Comparison of ENCODE assay signal across 12 mouse cellular contexts in the genomic region with DNA sequence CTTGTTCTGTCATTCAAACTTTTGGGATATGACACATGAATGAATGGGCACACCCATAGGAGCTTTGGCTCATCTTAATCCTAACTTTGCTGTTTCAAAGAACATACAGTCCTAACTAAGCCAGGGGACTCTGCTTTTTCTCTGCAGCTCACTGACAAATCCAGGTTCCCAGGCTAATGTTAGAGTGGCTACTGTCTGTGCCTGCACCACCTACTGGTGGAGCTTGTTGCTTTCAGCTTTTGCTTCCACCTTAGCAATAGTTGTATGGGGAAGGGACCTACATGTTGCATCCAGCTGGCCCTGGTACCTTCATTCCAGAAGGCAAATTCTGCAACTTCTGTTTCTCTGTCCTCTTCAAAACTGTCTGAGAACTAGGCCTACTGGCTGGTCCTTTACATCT.
DNase-seq lines count a peak whose midpoint lies in the region; ATAC-seq and TF ChIP-seq lines count a peak whose summit lies in the region.
"Had no signal": no experiment of that assay in that cellular context is flagged by ENCODE, and none has a peak within 500 bp of the region (broad histone marks: within the 10 kb centered on the region; RNA-seq: fewer than 3 reads in every experiment).

No protein-coding gene starts in this region.

- no peak for ATAC-seq in hindbrain, embryonic 14.5 days (ENCODE audit: low FRiP score)
- ATAC-seq in hindbrain, embryonic 13.5 days (ENCODE audit: low FRiP score): no peak
- ATAC-seq: forebrain, embryonic 15.5 days had no signal

- no peak overlapping the region for H3K9ac ChIP-seq in hindbrain, embryonic 14.5 days
- no peak overlapping the region for H3K9ac ChIP-seq in hindbrain, embryonic 13.5 days
- H3K9ac ChIP-seq: forebrain, embryonic 15.5 days; hindbrain, embryonic 15.5 days; lung, embryonic 15.5 days had no signal

- intact Hi-C loops in left cerebral cortex, adult 2 months (cut with DNase I): no loop called here

- H3K4me2 ChIP-seq in hindbrain, embryonic 14.5 days (replicated peaks): no peak overlapping the region
- no peak overlapping the region for H3K4me2 ChIP-seq in hindbrain, embryonic 13.5 days
- H3K4me2 ChIP-seq: forebrain, embryonic 15.5 days; hindbrain, embryonic 15.5 days; lung, embryonic 15.5 days had no signal

- H3K4me1 ChIP-seq in cerebellum, adult 2 months (ENCODE audit: control insufficient read depth, insufficient read depth, low read length): no peaks in the 10 kb centered on the region
- H3K4me1 ChIP-seq in hindbrain, embryonic 14.5 days (replicated peaks; ENCODE audit: control insufficient read depth, insufficient read depth, low read length): no peaks in the 10 kb centered on the region
- no peaks in the 10 kb centered on the region for H3K4me1 ChIP-seq in hindbrain, embryonic 13.5 days (replicated peaks)
- H3K4me1 ChIP-seq: forebrain, embryonic 15.5 days; hindbrain, embryonic 15.5 days; lung, embryonic 15.5 days had no signal

- no peaks in the 10 kb centered on the region for H3K27me3 ChIP-seq in cerebellum, adult 2 months (ENCODE audit: control insufficient read depth, insufficient read depth, low read length)
- H3K27me3 ChIP-seq in hindbrain, embryonic 14.5 days (ENCODE audit: control insufficient read depth, insufficient read depth, low read length): no peaks in the 10 kb centered on the region
- H3K27me3 ChIP-seq in hindbrain, embryonic 13.5 days: no peaks in the 10 kb centered on the region
- H3K27me3 ChIP-seq: forebrain, embryonic 15.5 days; hindbrain, embryonic 15.5 days; lung, embryonic 15.5 days had no signal

- H3K27ac ChIP-seq in cerebellum, adult 2 months (ENCODE audit: insufficient read depth, low read length): no peak overlapping the region
- no peak overlapping the region for H3K27ac ChIP-seq in hindbrain, embryonic 14.5 days
- H3K27ac ChIP-seq in hindbrain, embryonic 13.5 days: no peak overlapping the region
- H3K27ac ChIP-seq in left cerebral cortex, adult 2 months: no peak overlapping the region
- H3K27ac ChIP-seq: forebrain, embryonic 15.5 days; hindbrain, embryonic 15.5 days; lung, embryonic 15.5 days had no signal

- peak; percentile 41; the same call in 1 of the 2 replicates for TF ChIP-seq CTCF in cerebellum, adult 2 months (IDR thresholded peaks at IDR 0.05; ENCODE audit: borderline replicate concordance, insufficient read depth, low read depth, low read length)
- peak; percentile 64 for TF ChIP-seq CTCF in left cerebral cortex, adult 2 months (IDR thresholded peaks at IDR 0.05)

- no peak overlapping the region for H3K4me3 ChIP-seq in cerebellum, adult 2 months (replicated peaks; ENCODE audit: insufficient read depth, low read depth, low read length)
- no peak overlapping the region for H3K4me3 ChIP-seq in hindbrain, embryonic 14.5 days (replicated peaks; ENCODE audit: low read length)
- no peak overlapping the region for H3K4me3 ChIP-seq in hindbrain, embryonic 13.5 days
- H3K4me3 ChIP-seq in left cerebral cortex, adult 2 months: no peak overlapping the region
- H3K4me3 ChIP-seq: forebrain, embryonic 15.5 days; hindbrain, embryonic 15.5 days; lung, embryonic 15.5 days had no signal

- DNase-seq in cerebellum, adult 2 months: peak in 1 of 2 experiments; percentile 1
- DNase-seq in cerebellum, adult 9-10 months: no peak
- peak; percentile 45 for DNase-seq in hindbrain, embryonic 14.5 days (ENCODE audit: low spot score)
- peak; percentile 3 for DNase-seq in R1 (ENCODE audit: low read depth, low spot score)
- DNase-seq in left cerebral cortex, adult 2 months (ENCODE audit: extremely low spot score in 1 of 2, low spot score in 2 of 2): peak in 1 of 2 experiments; percentile 33
- DNase-seq in yolk sac, embryonic 10.5 days (ENCODE audit: low spot score): no peak
- no peak for DNase-seq in thymus, postnatal 0 days (ENCODE audit: low spot score)
- DNase-seq: cerebellum, adult 11 months had no signal

- no peaks in the 10 kb centered on the region for H3K9me3 ChIP-seq in hindbrain, embryonic 14.5 days (ENCODE audit: control insufficient read depth, low read length)
- H3K9me3 ChIP-seq in hindbrain, embryonic 13.5 days: no peaks in the 10 kb centered on the region
- H3K9me3 ChIP-seq: forebrain, embryonic 15.5 days; hindbrain, embryonic 15.5 days; lung, embryonic 15.5 days had no signal

- H3K36me3 ChIP-seq in hindbrain, embryonic 14.5 days (replicated peaks; ENCODE audit: control insufficient read depth, insufficient read depth): no peaks in the 10 kb centered on the region
- no peaks in the 10 kb centered on the region for H3K36me3 ChIP-seq in hindbrain, embryonic 13.5 days
- H3K36me3 ChIP-seq: forebrain, embryonic 15.5 days; hindbrain, embryonic 15.5 days; lung, embryonic 15.5 days had no signal

- no peak for TF ChIP-seq POLR2A in cerebellum, adult 2 months (IDR thresholded peaks at IDR 0.05; ENCODE audit: borderline replicate concordance, insufficient read depth, low read length)

Comparison
In these comparisons a context has a peak if more than half of its experiments do, and no peak if none do; other contexts are left out.
1. DNase-seq: peak in hindbrain, embryonic 14.5 days (single experiment) and R1 (single experiment); none in cerebellum, adult 9-10 months (single experiment), yolk sac, embryonic 10.5 days (single experiment) and thymus, postnatal 0 days (single experiment).